Mouse (Mus musculus): ENCODE results near the gene Socs4.

- TF ChIP-seq POLR2A (IDR thresholded peaks at IDR 0.05; ENCODE audit: insufficient read depth, low read length) (no peak), CTCF (IDR thresholded peaks at IDR 0.05; ENCODE audit: low read depth, low read length) (no peak), EP300 (IDR thresholded peaks at IDR 0.05; ENCODE audit: insufficient read depth, low read depth, low read length) (no peak)
Observed at GRCm38 (mm10) chr14:47285271-47285670, 8.5 kb downstream of the Socs4 start.
